Mouse (Mus musculus) forebrain, postnatal 0 days (tissue): ENCODE measurements at regions not wholly inside any gene's neighbourhood (a gene's known extent, or its start where the extent isn't known, plus 50 kb on each side); places are given as distances from the start of the nearest gene placed in this dataset.

Experiments
- ATAC-seq: fragments of 200-750 bp; cut with Nextera tagmentation; 2 replicates; pipeline ENCODE4 v1.8.0; 2017; ENCODE audit warnings: mild to moderate bottlenecking, moderate library complexity
- DNase-seq: peaks from one replicate; pipeline ENCODE4 v3.0.0-alpha.2; 2015
- H3K27ac ChIP-seq: fragments of 300-500 bp; sonication (generic); 2 replicates; pipeline ENCODE4 v1.5.1; 2014; ENCODE audit warnings: low read depth, mild to moderate bottlenecking, antibody characterized with exemption, low read length, moderate library complexity, mixed read lengths
- H3K27me3 ChIP-seq: fragments of 300-500 bp; sonication (generic); 2 replicates; pipeline ENCODE4 v1.6.1; 2014; ENCODE audit warnings: mild to moderate bottlenecking, low read length, mixed read lengths; ENCODE audit not compliant: insufficient read depth
- H3K36me3 ChIP-seq: fragments of 300-500 bp; sonication (generic); 2 replicates; pipeline ENCODE4 v1.6.1; 2014; ENCODE audit warnings: mild to moderate bottlenecking, moderate library complexity; ENCODE audit not compliant: insufficient read depth
- H3K4me1 ChIP-seq: fragments of 300-500 bp; sonication (generic); 2 replicates; pipeline ENCODE4 v1.6.1; 2014; ENCODE audit warnings: antibody characterized with exemption; ENCODE audit not compliant: insufficient read depth
- H3K4me2 ChIP-seq: fragments of 300-500 bp; sonication (generic); 2 replicates; pipeline ENCODE4 v1.6.1; 2014; ENCODE audit warnings: low read depth, mild to moderate bottlenecking, moderate library complexity
- H3K4me3 ChIP-seq: fragments of 300-500 bp; sonication (generic); 2 replicates; pipeline ENCODE4 v1.5.1; 2014; ENCODE audit warnings: low read depth, low read length, mixed read lengths
- H3K9ac ChIP-seq: fragments of 300-500 bp; sonication (generic); 2 replicates; pipeline ENCODE4 v1.6.1; 2014; ENCODE audit warnings: mild to moderate bottlenecking
- H3K9me3 ChIP-seq: fragments of 300-500 bp; sonication (generic); 2 replicates; pipeline ENCODE4 v1.6.1; 2016; ENCODE audit warnings: low read length
- CTCF ChIP-seq: sonication (generic); IDR thresholded peaks from 2 replicates; pipeline ENCODE4 v1.5.1; 2016; ENCODE audit warnings: antibody characterized with exemption, control low read depth, low read depth
- WGBS: fragments of 180-500 bp; shearing (Covaris S2); extraction: QIAGEN DNeasy Blood & Tissue Kit; methylation state at CpG from one replicate; pipeline ENCODE4 v1.1.7; 2014; 5-methylcytosine and 5-hydroxymethylcytosine counted together

DNA sequence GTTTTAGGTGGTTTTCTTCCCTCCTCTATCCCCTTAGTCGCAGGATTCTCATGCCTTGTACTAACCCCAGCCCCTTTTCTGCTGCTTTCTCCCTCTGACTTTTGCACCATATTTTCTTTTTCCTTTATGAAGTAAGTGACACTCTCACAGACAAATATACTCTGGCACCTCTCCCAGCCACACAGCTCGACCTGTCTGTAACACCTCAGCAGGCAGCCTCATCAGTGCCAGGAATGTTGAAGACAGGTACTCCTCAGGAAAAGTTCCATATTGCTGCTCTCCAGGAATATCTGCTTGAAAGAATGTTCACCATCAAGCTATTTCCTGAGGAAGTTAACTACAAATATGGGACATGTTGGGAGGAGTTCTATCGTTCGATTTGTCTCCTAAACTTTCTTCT is 627.9 kb downstream of the Pkhd1 start:
- WGBS, result 79% methylated on average over 4 of the region's 4 CpGs
- H3K27ac ChIP-seq, result no peak overlapping the region
- no peak overlapping the region for H3K4me2 ChIP-seq
- H3K27me3 ChIP-seq, result no peaks in the 10 kb centered on the region
- no peak for TF ChIP-seq CTCF
- no peak for DNase-seq
- no peak overlapping the region for H3K9ac ChIP-seq
- no peaks in the 10 kb centered on the region for H3K36me3 ChIP-seq
- H3K4me1 ChIP-seq, result no peaks in the 10 kb centered on the region
- H3K4me3 ChIP-seq, result no peak overlapping the region
- ATAC-seq, result no peak
- no peaks in the 10 kb centered on the region for H3K9me3 ChIP-seq
